Mouse (Mus musculus): Measurements from ENCODE around the gene Myof. TPM values are rescaled to one million over a fixed set of nuclear protein-coding genes. Genes with fewer than 3 reads are reported as not detected.

Gene Myof
- total RNA-seq (2017), result 4.6 to 10.5 TPM (median 7.5 TPM) in 3 replicates

GRCm38 (mm10) chr19:38043281-38043981 lies at the start of gene Myof:
Gene Myof, minus strand, starts transcription at chr19:38043577.
- ATAC-seq (replicated peaks; ENCODE audit: insufficient number of reproducible peaks, low FRiP score, low TSS enrichment, poor library complexity, severe bottlenecking), result peak; percentile 66; the same call in 1 of the 2 replicates

DNA sequence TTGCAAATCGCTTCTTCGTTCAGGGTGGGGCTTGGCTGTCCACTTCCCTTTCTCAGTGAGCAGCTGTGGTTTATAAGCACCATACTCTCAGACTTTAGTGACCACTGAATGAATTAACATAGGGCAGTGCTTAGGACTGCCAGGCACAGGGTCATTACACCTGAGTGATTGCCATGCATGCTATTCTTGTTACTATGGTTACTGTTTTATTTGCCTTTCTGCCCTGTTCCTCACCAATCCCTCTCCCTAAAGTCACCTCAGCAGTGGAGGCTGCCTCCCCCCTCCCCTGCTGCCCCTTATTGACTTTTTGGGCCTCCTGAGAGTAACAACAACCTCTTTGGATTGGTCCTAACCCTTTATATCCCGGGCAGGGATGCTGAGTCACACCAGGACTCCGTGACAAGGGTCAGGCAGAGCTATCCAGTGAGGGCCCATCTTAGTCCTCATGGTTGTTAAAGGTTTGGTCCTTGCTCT lies 48.2 kb upstream of the Myof start:
- ATAC-seq (replicated peaks; ENCODE audit: insufficient number of reproducible peaks, low FRiP score, low TSS enrichment, poor library complexity, severe bottlenecking), result peak; percentile 37; the same call in 1 of the 2 replicates

DNA sequence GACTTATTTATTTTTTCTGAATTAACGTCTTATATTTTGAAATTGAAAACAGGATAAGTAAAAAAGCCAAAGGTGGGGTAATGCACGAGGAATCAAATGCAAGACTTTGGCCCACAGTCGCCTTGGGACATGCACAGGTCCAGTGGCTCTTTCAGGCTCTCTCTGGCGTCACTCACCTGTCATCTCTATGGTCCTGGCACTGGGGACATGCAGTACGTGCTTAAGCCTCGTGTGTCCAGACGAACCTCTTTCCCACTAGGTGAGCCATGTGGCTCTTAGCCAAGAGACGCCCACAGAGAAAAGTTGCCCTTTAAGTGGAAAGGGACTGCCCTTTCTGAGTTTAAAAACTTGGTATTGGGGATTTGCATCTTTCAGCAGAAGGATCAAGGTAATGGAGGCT lies 46.0 kb upstream of the Myof start:
- ATAC-seq (replicated peaks; ENCODE audit: insufficient number of reproducible peaks, low FRiP score, low TSS enrichment, poor library complexity, severe bottlenecking), result no peak

DNA sequence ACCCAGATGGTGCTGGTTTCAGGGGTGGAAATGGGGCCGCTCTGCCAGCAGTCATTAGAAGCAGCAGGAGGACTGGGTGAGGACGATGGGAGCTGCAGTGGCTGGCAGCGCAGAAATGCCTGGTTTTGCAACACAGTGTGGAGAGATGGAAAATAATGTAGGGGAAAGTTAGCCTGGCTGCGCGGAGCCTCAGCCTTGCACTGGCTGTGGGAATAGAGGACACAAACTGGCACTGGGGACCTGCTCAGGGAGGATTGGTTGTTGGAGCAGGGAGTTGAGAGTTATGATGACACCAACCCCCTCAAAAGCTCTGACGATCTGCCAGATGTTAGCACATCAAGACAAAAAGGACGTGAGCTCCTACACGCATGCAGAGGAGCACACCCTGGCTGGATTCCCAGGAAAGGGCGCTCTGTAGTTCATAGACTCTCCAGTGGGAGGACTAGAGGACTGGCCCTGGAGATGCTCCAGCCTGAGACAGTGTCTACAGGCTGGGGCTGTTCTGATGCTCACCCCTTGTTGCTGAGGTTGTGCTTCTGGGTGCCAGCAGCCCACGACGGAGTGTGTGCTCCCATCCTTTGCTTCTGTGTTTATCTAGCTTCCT lies 43.7 kb upstream of the Myof start:
- ATAC-seq (replicated peaks; ENCODE audit: insufficient number of reproducible peaks, low FRiP score, low TSS enrichment, poor library complexity, severe bottlenecking), result no peak

DNA sequence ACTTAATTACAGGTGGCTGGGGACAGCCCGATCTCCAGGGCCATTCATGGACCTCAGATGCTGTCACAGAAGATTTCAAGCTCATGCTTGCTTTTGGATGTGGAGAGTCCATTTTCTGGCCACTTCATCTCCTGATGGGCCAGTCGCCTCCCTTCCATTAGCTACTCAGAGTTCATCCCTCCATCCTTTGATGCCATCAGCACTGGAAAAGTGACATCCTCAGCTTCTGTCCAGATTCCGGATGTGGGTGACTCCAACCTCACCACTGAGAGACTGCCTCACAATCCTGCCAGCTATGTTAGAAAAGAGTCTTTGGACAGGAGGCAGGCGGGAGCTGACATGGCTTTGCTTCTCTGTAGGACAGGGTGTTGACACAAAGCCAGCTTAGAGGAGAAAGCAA lies 42.5 kb upstream of the Myof start:
- ATAC-seq (replicated peaks; ENCODE audit: insufficient number of reproducible peaks, low FRiP score, low TSS enrichment, poor library complexity, severe bottlenecking), result no peak

GRCm38 (mm10) chr19:38082931-38083525 lies 39.7 kb upstream of the Myof start:
- ATAC-seq (replicated peaks; ENCODE audit: insufficient number of reproducible peaks, low FRiP score, low TSS enrichment, poor library complexity, severe bottlenecking), result no peak

GRCm38 (mm10) chr19:38081361-38081760 lies 38.0 kb upstream of the Myof start:
- no peak for ATAC-seq (replicated peaks; ENCODE audit: insufficient number of reproducible peaks, low FRiP score, low TSS enrichment, poor library complexity, severe bottlenecking)

- no peak for ATAC-seq (replicated peaks; ENCODE audit: insufficient number of reproducible peaks, low FRiP score, low TSS enrichment, poor library complexity, severe bottlenecking)
These were observed 34.6 kb upstream of the Myof start for GRCm38 (mm10) chr19:38077851-38078540.

DNA sequence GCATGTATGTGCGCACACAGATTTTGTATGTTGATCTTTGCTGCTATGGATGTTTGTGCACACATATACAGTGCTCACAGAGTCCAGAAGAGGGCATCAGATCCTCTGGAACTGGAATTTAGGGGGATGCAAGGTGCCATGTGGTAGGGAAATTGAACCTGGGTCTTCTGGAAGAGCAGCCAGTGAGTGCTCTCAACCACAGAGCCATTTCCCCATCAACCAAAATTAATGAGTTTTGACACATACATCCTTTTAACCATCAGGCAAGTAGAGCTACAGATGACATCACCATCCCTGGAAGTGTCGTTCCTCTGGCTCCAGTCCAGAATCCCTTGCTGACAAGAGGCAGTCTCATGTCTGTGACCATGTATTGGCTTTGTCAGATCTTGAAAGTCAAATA lies 32.9 kb upstream of the Myof start:
- ATAC-seq (replicated peaks; ENCODE audit: insufficient number of reproducible peaks, low FRiP score, low TSS enrichment, poor library complexity, severe bottlenecking), result no peak

DNA sequence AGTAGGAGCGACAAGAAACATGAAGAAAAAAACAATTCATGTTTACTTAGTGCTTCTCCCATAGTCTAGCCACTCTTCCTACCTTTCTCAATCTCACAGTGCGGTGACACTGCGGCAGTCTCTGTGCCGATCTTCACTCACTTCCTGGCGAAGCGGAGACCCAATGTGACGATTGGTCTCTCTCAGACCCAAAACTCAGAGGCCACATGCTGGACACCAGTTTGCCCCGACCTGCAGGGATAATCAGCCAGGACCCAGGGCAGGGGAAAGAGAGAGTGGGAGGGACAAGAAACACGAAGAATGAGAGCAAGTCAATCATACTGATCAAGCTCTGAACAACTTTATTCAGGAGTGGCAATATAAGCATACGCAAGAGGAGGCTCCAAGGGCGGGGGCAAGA lies 31.7 kb upstream of the Myof start:
- no peak for ATAC-seq (replicated peaks; ENCODE audit: insufficient number of reproducible peaks, low FRiP score, low TSS enrichment, poor library complexity, severe bottlenecking)

GRCm38 (mm10) chr19:38073226-38073625 lies 29.8 kb upstream of the Myof start:
- no peak for ATAC-seq (replicated peaks; ENCODE audit: insufficient number of reproducible peaks, low FRiP score, low TSS enrichment, poor library complexity, severe bottlenecking)

DNA sequence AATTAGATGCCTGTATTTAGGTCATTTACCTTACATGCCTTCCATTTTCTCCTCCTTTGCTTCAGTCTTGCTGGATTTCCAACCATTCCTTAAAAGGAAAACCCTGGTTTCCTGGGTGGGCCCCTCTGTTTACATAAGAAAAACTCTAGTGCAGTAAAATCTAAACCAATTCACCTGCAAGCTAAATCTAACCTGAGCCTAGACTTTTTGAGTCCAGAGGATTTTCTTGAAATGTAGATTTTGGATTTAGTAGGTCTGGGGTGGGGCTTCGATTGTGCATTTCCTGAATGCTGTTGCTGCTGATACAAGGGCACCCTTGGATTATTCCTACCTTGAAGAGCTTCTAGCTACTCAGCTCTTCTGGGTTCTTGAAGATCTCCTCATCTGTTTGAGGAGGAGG lies 20.7 kb upstream of the Myof start:
- no peak for ATAC-seq (replicated peaks; ENCODE audit: insufficient number of reproducible peaks, low FRiP score, low TSS enrichment, poor library complexity, severe bottlenecking)

GRCm38 (mm10) chr19:38063201-38063600 lies 19.8 kb upstream of the Myof start:
- no peak for ATAC-seq (replicated peaks; ENCODE audit: insufficient number of reproducible peaks, low FRiP score, low TSS enrichment, poor library complexity, severe bottlenecking)

DNA sequence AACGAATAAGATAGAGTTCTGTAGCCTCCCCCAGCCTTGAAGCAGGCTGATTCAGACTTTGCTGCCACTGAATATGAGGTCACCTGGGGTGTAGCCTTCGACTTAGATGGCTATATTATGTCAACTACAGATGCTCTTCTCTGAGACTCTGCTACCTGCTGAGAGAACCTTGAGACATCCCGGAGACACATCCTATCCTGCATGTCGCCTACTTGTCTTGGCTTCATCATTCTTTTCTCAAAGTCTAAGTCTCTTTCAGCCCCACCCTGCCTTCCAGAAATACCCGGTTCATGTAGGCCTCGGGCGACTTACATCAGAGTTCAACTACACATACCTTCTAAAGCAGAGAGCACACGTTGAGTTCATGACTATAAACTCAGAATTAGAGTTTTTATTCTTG lies 13.6 kb upstream of the Myof start:
- ATAC-seq (replicated peaks; ENCODE audit: insufficient number of reproducible peaks, low FRiP score, low TSS enrichment, poor library complexity, severe bottlenecking), result no peak

DNA sequence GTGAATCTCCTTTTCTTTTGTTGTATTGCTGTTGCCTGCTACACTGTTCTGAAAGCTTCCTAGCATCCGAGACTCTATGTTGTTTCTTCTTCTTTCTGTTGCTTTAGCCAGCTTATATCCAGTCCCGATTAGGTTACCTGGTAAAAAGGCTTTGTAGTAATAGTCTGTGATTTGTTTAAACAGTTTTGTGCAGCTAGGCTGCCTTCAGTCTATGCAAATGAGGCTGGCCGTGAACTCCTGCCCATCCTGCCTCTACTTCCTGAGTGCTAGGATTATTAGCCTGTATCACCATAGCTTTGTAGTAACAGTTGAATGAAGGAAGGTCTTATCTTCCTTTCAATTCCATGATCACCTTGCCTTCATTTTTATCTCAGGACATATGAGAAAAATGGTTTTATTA lies 12.9 kb upstream of the Myof start:
- ATAC-seq (replicated peaks; ENCODE audit: insufficient number of reproducible peaks, low FRiP score, low TSS enrichment, poor library complexity, severe bottlenecking), result no peak

GRCm38 (mm10) chr19:38055798-38056197 lies 12.4 kb upstream of the Myof start:
- ATAC-seq (replicated peaks; ENCODE audit: insufficient number of reproducible peaks, low FRiP score, low TSS enrichment, poor library complexity, severe bottlenecking), result no peak

- peak; percentile 93 for ATAC-seq (replicated peaks; ENCODE audit: insufficient number of reproducible peaks, low FRiP score, low TSS enrichment, poor library complexity, severe bottlenecking)
These were observed 11.4 kb upstream of the Myof start, which contains the start of gene Cep55 for GRCm38 (mm10) chr19:38054720-38055192. Gene Cep55, plus strand, starts transcription at chr19:38055011.

DNA sequence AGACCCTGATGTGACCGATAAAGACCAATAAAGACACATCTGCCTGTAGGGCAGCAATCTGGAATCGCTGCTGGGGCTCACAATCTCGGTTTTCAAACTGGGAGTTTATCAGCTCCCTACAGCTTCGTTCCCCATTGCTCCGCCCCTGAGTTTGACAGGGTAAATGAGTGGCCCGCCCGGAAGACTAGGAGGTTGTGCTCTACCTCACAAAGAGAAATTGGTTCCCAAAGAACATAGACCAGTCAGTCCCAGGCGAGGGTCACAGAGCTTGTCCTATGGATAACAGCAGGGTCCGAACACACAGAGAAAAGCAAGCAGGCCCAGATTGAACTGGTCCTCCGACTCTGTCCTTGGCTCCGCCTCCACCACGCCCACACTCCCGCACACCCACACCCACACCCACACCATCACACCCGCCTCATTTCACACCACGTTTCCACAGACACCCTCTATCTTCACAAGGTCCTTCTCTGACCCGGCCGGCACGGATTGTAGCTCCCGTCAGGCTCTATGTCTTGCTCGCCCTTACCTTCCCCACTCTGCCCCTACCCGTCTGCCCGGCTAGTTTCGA lies 10.9 kb upstream of the Myof start:
- ATAC-seq (replicated peaks; ENCODE audit: insufficient number of reproducible peaks, low FRiP score, low TSS enrichment, poor library complexity, severe bottlenecking), result peak; percentile 79

Measured in monocyte, adult 5-6 weeks (primary cell).